Mouse (Mus musculus): ENCODE measurements around the gene Ice1.

DNA sequence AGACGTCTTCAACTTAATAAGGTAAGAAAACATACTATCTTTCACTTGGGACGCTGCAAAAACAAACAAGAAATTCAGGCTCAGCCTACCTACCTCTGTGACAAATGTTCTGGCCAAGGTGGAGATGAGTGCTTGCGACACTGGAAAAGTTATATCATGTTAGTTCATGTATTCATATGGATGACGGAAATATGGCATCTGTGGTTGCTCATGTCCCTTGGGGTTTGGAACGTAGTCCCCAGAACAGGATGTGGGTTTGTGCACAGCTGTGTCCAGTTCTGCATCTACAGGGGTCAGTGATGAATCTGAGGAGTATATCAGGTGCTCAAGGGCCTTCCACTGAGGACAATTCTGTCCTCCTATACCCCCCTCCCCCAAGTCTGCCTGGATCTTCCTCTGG lies 40.3 kb upstream of the Ice1 start:
- TF ChIP-seq POLR2A (IDR thresholded peaks at IDR 0.05; ENCODE audit: borderline replicate concordance, low read depth, low read length) = no peak
- no peak for TF ChIP-seq CTCF (IDR thresholded peaks at IDR 0.05; ENCODE audit: low read depth, low read length)
